Mouse (Mus musculus): ENCODE data around the gene Pip5k1a.
A peak's percentile ranks its signal among the peaks of the same experiment; 100 is the strongest.
"Not testable (repeated sequence)": the region's sequence is repeated elsewhere in the genome, so short reads cannot be mapped to it uniquely, and the experiment has no call there.

Gene Pip5k1a

GRCm38 (mm10) chr3:95042838-95043229, 63.9 kb downstream of the Pip5k1a start:
- DNase-seq (ENCODE audit: low read depth, low spot score), result no peak

DNA sequence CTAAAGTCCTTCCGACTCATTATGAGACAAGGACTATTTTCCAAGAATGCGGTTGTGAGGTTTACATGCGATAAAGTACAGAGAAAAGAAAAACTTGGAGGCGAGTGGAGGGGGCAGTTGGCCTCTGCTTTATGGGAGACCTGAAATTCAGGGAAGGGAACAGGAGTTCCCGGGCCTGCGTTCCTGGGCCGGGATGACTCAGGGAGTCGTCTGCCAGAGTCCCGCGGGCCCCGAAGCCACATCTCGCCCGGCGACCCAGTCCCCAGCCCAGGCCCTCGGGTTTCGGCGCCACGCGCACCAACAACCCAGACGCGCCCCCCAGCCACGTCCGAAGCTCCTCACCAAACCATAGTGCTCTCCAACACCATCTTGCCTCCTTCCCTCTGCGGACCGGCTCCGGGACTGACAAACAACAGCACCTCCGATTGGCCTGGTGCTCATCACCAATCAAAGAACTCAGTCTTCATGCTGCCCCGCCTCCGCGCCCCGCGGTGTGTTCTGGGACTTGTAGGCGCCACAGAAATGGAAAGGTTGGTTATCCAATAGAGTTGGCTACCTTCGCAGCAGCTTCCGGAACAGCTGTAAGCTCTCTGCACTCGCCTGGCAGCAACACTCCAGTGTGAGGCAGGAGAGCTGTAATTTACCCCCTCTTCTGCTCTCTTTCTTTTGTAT, 64.4 kb downstream of the Pip5k1a start, which contains the start of gene Psmd4:
Psmd4 (minus strand) TSS at position 449 of the 672 bp plus-strand sequence.
- peak; percentile 91 for DNase-seq (ENCODE audit: low read depth, low spot score)

DNA sequence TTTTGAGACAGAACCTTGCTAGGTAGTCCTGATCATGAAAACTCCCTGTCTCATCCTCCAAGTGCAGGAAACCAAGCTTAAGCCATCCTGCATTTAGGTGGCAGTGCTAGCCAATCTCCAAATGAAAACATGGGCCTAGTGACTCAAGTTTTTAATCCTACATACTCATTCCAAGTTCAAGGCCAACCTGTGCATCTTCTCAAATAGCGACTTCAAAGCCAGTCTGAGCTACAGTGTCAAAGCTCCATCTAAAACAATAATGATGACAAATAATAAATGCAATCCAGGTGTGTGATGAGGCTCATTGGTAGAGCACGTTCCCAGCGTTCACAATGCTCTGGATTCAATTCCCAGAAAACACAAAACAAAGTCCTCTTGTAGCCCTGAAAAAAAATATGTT, 65.1 kb downstream of the Pip5k1a start:
- no peak for DNase-seq (ENCODE audit: low read depth, low spot score)

- no peak for DNase-seq (ENCODE audit: low read depth, low spot score)
Measured at GRCm38 (mm10) chr3:95029953-95030352, 76.8 kb downstream of the Pip5k1a start.

- not testable (repeated sequence) for DNase-seq (ENCODE audit: low read depth, low spot score)
Measured at GRCm38 (mm10) chr3:95029291-95029827, 77.4 kb downstream of the Pip5k1a start.

- no peak for DNase-seq (ENCODE audit: low read depth, low spot score)
Measured at GRCm38 (mm10) chr3:95028603-95029002, 78.1 kb downstream of the Pip5k1a start.

DNA sequence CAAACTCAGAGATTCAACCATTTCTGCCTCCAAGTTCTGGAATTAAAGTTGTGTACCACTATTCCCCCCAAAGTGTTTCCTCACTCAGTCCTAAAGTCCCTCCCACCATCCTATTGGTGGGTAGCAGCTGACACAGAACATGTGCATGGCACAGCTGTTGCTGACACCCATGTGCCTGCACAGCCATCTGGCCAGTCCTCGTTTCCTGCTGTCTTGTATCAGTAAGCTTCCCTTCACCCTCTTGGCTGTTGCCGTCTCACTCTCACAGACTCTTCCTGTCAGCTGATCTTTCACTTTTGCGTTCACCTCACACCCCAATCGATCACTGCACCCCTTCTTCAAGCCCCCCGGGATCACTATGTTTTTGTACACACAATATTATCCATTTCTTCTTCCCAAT, 79.0 kb downstream of the Pip5k1a start:
- no peak for DNase-seq (ENCODE audit: low read depth, low spot score)

DNA sequence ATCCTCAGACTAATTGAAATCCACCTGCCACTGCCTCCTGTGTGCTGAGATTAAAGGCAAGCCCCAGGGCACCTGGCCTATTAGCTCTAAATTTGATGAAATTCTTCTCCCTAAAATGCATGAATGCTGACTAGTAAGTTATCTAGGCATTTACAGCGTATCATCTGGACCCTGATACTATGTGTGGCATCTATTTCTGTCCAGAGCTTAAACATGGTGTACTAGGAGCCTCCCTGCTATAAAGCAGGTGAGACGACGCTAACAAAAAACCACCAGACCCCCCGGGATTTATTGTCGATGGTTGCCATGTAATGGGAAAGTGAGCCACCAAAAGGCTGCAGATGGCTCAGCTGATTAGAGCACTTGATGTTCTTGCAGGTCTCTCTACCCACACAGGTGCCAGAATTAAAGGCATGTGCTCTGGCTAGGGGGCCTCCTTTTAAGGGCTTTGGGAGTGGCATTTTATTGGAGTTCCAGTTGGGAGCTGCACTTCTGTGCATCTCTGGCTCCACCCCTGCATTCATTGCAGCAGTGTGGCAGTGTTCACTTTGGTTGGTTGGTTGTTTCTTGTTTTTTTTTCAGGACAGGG, 79.6 kb downstream of the Pip5k1a start:
- DNase-seq (ENCODE audit: low read depth, low spot score), result no peak

- DNase-seq (ENCODE audit: low read depth, low spot score), result no peak
Measured at GRCm38 (mm10) chr3:95025202-95025601, 81.5 kb downstream of the Pip5k1a start.

- DNase-seq (ENCODE audit: low read depth, low spot score), result no peak
Measured at GRCm38 (mm10) chr3:95024551-95024950, 82.2 kb downstream of the Pip5k1a start.

- DNase-seq (ENCODE audit: low read depth, low spot score), result not testable (repeated sequence)
Measured at GRCm38 (mm10) chr3:95020956-95021355, 85.8 kb downstream of the Pip5k1a start.

- no peak for DNase-seq (ENCODE audit: low read depth, low spot score)
Measured at GRCm38 (mm10) chr3:95018741-95019140, 88.0 kb downstream of the Pip5k1a start.

- no peak for DNase-seq (ENCODE audit: low read depth, low spot score)
Measured at GRCm38 (mm10) chr3:95016532-95017056, 90.1 kb downstream of the Pip5k1a start.

DNA sequence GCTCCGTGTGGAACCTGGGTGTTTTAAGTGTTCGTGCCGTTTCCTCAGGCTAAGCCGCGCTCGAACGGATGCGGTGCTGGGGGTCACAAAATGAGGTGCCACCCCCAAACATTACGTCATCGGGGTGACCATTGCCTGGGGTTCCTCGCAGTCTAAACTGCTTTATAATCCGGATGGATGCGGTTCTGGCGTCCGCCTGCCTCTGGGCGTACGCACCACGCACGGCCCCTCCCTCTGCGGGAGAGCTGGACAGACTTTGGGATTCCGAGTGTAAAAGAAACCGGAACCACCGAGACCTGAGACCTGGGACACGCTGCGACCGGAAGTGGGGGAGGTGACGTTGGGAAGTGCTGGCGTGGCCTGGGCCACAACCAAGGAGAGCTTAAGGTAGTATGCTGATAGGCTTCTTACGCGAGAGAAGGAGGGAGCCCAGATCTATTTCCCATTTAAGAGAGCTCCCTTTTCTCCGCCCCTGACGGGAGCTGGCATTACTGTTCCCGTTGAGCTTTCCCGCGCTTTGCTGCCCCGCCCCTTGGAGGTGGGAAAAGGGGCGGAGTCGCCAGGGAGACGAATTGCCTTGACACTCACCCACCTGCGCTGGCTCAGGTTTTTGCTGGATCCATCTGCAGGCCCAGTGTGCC, 90.7 kb downstream of the Pip5k1a start:
- peak; percentile 81 for DNase-seq (ENCODE audit: low read depth, low spot score)

DNA sequence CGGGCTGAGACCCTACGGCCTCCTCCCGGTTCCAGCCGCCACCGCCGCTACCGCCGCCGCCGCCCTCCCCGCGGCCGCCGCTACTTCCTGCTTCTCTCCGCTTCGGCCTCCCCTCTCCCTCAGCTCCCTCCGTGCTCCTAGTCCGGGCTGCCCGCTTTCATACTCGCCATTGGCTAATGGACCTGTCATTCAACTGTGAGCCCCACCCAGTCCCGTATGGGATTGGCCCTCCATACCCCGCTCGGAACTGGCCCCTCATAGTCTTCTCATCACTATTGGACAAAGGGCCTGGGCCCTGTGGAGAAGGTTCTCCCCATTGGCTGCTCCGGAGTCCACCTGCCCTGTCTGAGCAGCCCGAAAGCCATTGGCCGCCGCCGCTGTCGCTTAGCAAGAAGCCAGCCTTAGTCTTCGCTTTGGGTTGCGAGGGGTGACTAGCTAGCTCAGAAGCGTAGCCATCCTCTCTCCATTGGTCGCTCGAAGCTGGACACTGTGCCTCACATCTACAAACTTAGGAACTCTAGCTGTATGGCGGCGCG, 91.3 kb downstream of the Pip5k1a start, which contains the start of gene Zfp687:
Zfp687 (minus strand) TSS at position 112 of the 536 bp plus-strand sequence.
- DNase-seq (ENCODE audit: low read depth, low spot score), result peak; percentile 100

DNA sequence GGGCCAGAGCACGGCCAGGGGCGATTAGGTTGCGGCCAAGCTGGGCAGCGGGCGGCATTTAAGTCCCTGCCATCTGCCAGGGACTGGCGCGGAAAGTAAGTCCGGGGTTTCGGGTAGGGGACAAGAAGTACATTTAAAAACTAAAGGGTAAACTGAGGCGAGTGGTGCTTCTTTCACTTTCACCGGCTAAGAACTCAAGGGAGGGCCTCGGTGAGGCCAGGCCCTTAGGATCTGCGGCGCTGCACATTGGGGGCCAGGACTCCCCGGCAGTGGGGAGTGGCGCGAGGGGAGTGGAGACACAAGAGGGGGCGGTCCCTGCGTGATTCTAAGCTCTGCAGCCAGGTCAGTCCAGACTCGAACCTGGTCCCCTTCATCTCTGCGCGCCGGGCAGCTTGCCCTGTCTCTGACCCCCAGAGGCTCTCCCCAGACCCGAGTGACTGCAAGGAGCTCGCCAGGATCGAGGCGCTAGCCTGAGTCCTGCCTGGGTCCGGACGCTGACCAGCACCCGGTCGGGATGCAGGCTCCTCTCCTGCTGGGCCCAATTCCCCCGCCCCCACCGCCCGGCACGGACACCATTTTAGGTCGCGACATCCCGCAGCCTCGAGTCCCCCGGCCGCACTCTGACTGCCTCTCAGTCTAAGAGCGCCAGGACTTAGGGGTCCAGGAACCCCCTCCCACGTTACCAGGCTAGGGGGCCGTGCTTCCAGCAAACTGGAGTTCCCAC, 92.1 kb downstream of the Pip5k1a start:
- DNase-seq (ENCODE audit: low read depth, low spot score), result peak; percentile 27

GRCm38 (mm10) chr3:95013699-95014427, 92.9 kb downstream of the Pip5k1a start:
- DNase-seq (ENCODE audit: low read depth, low spot score), result no peak

DNA sequence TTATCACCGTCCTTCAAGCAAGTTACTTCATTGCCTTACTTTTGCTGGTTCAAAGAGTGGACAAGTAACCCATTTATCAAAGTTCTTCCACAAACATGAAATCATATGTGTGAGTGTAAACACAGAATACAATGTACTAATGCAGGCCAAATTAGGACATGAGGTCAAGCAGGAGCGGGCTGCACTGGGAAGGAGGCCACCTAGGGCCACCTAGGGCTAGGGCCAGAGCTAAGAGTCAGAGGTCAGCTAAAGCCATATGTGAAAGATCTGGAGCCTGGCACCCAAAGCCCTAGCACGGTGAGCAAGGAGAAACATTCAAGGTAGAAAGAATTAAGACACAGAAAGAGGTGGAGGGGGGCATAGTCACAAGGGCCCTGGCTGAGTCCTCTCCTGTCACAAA, 93.7 kb downstream of the Pip5k1a start:
- no peak for DNase-seq (ENCODE audit: low read depth, low spot score)

GRCm38 (mm10) chr3:95010396-95010795, 96.3 kb downstream of the Pip5k1a start:
- DNase-seq (ENCODE audit: low read depth, low spot score), result no peak

Measured in retina, postnatal 7 days (tissue).